Mouse (Mus musculus) liver, embryonic 14.5 days (tissue): ENCODE results near the gene Ptprn2.

ENCODE experiments used
- CTCF ChIP-seq: IDR thresholded peaks from 2 replicates; pipeline ENCODE4 v1.5.1; 2016; ENCODE audit warnings: antibody characterized with exemption, low read depth, control low read depth
- EP300 ChIP-seq: IDR thresholded peaks from 2 replicates; pipeline ENCODE4 v1.6.1; 2016; ENCODE audit warnings: antibody characterized with exemption, low read depth

DNA sequence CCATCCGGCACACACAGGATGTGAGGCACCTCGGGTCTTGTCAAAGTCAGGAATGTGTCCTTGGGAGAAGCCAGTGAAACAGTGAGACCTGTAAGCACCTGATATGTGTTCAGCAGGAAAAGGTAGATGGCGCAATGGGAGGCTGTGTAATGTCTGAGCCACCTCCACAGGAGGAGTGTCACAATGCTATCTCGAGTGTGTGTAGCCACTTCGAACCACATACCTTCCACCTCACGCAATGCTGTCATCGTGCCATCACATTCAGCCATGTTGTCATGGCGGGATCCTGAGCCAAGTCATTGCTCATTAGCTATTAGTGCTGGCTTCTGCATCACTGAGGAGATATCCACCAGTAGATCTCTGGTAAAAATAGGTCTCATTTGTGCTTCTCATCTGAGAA lies 290.9 kb downstream of the Ptprn2 start:
- TF ChIP-seq EP300 (no peak), CTCF (no peak)
